ENCODE assay signal across 8 mouse cellular contexts in the genomic region with DNA sequence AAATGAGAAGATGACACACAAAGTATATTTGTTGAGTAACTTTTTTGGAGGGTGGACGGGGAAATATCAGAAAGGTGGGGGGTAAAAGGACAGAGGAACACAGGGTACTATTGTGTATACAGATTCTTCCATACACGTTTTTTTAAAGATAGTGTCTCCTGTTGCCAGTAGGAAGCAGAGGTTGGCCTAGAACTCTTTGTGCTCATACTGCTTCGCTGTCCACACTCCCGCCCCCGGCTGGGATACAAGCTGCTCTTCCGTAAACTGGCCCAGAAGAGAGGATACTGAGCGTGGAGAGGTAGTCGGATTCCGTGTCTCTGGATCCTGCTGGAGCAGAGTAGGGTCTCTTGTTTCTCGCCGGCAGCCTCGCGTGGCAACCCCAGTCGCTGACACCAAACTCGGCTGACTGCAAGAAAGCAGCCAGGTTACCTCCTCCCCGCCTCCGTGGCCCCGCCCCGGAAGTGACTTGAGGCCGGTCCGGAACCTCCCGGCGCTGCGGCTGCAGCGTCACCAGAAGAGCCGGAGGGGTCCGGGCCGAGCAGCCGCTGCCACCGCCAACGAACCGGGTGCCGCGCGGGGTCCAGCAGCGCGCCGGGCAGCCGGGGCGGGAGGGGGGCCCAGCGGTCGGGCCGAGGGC. TPM values are rescaled to one million over a fixed set of nuclear protein-coding genes. Genes with fewer than 3 reads are reported as not detected.
DNase-seq lines count a peak whose midpoint lies in the region; ATAC-seq and TF ChIP-seq lines count a peak whose summit lies in the region.

Psme4 (plus strand) TSS at position 460 of the 637 bp plus-strand sequence.

- WGBS in hindbrain, embryonic 14.5 days: 3% methylated on average over 35 of the region's 43 CpGs

- DNase-seq in Patski (ENCODE audit: low read depth, low spot score): peak; percentile 70
- peak; percentile 94 to 95 for DNase-seq in cerebellum, postnatal 14 days
- peak; percentile 83 to 89 for DNase-seq in frontal cortex, postnatal 25 days (ENCODE audit: low spot score in 2 of 2)
- peak; percentile 94 for DNase-seq in hindbrain, embryonic 14.5 days (ENCODE audit: low spot score)
- DNase-seq in layer of hippocampus, postnatal 36 days: peak; percentile 92
- peak; percentile 98 for DNase-seq in lung, postnatal 36 days
- peak; percentile 96 for DNase-seq in retina, postnatal 1 day
- DNase-seq in urinary bladder, adult 18-20 months (ENCODE audit: low spot score in 2 of 2): peak; percentile 91 to 95

- H3K9ac ChIP-seq in hindbrain, embryonic 14.5 days: peak within 1 kb of the TSS; percentile 99

- no peaks in the 10 kb centered on the region for H3K36me3 ChIP-seq in hindbrain, embryonic 14.5 days (replicated peaks; ENCODE audit: control insufficient read depth, insufficient read depth)

- POLR2A ChIA-PET in Patski (lab: Charles Lee): interaction anchor here (0.6 to 1.2 kb wide), 2 partner anchors 97 to 1398 kb away, joined by 3 to 4 read pairs; no protein-coding TSS in a partner anchor

- H3K4me3 ChIP-seq in hindbrain, embryonic 14.5 days (replicated peaks; ENCODE audit: low read length): peak within 1 kb of the TSS; percentile 98

- H3K27ac ChIP-seq in hindbrain, embryonic 14.5 days: peak within 1 kb of the TSS; percentile 95

- peaks cover 27% of the 10 kb centered on the region for H3K4me1 ChIP-seq in hindbrain, embryonic 14.5 days (replicated peaks; ENCODE audit: control insufficient read depth, insufficient read depth, low read length)

- in situ Hi-C loops in Patski (cut with MboI; ENCODE audit: low pct_unique_long_range_greater_than_20kb): no loop called here

- peak within 1 kb of the TSS; percentile 88 for H3K4me2 ChIP-seq in hindbrain, embryonic 14.5 days (replicated peaks)

- ATAC-seq in Patski: peak; percentile 98
- peak; percentile 98 for ATAC-seq in hindbrain, embryonic 14.5 days (ENCODE audit: low FRiP score)

- no peaks in the 10 kb centered on the region for H3K27me3 ChIP-seq in Patski
- no peaks in the 10 kb centered on the region for H3K27me3 ChIP-seq in hindbrain, embryonic 14.5 days (ENCODE audit: control insufficient read depth, insufficient read depth, low read length)

- H3K9me3 ChIP-seq in hindbrain, embryonic 14.5 days (ENCODE audit: control insufficient read depth, low read length): no peaks in the 10 kb centered on the region

- no peak for TF ChIP-seq CTCF in Patski (IDR thresholded peaks at IDR 0.05)

- CTCF ChIA-PET in Patski (lab: Charles Lee): no interaction called here

RNA-seq across cellular contexts. Expression of gene Psme4, which starts in this region (rescaled TPM):
- polyA plus RNA-seq in Patski (2021): 36.4 TPM
- polyA plus RNA-seq in hindbrain, embryonic 14.5 days (2014; fragmentation: Nextera tagmentation; extraction: Ambion mirVana): 19.0 and 26.6 TPM in 2 replicates
- total RNA-seq in layer of hippocampus, postnatal 36 days (2021): 10 to 100 TPM; 37.7 to 48.1 TPM

Comparison
In these comparisons a context has a peak if more than half of its experiments do, and no peak if none do; other contexts are left out.
1. Peak in every context shown above with its lines: DNase-seq, ATAC-seq, H3K4me3 ChIP-seq and H3K27ac ChIP-seq.